Mouse (Mus musculus) cerebellum, adult 2 months (tissue): Measurements from ENCODE around the gene Lurap1.

Experiments
- CTCF ChIP-seq: fragments of 200-500 bp; IDR thresholded peaks from 2 replicates; pipeline ENCODE4 v1.5.1; 2011; ENCODE audit warnings: low read depth, mild to moderate bottlenecking, control low read depth, low read length, moderate library complexity, borderline replicate concordance; ENCODE audit not compliant: insufficient read depth
- POLR2A ChIP-seq: fragments of 200-500 bp; IDR thresholded peaks from 2 replicates; pipeline ENCODE4 v1.6.1; 2011; ENCODE audit warnings: low read length, control low read depth, borderline replicate concordance; ENCODE audit not compliant: insufficient read depth

- TF ChIP-seq CTCF (no peak), POLR2A (no peak)
These were observed 42.6 kb upstream of the Lurap1 start for GRCm38 (mm10) chr4:116193583-116194383.
